Mouse (Mus musculus) testis, adult 10 weeks (tissue): Measurements from ENCODE around the gene Itgav. TPM values are rescaled to one million over a fixed set of nuclear protein-coding genes. Genes with fewer than 3 reads are reported as not detected.

Source experiments
- polyA plus RNA-seq: library from polyadenylated mRNA; stranded (reverse); fragments of 350-450 nt; fragmentation: Illumina TruSeq; extraction: RNeasy Lipid Tissue Mini Kit (QIAGEN cat#74804); gene quantifications from one replicate; pipeline ENCODE4 v1.2.3, GENCODE M21; 2014; ENCODE audit warnings: low read depth, low replicate concordance

Gene Itgav
- polyA plus RNA-seq: 7.0 TPM

DNA sequence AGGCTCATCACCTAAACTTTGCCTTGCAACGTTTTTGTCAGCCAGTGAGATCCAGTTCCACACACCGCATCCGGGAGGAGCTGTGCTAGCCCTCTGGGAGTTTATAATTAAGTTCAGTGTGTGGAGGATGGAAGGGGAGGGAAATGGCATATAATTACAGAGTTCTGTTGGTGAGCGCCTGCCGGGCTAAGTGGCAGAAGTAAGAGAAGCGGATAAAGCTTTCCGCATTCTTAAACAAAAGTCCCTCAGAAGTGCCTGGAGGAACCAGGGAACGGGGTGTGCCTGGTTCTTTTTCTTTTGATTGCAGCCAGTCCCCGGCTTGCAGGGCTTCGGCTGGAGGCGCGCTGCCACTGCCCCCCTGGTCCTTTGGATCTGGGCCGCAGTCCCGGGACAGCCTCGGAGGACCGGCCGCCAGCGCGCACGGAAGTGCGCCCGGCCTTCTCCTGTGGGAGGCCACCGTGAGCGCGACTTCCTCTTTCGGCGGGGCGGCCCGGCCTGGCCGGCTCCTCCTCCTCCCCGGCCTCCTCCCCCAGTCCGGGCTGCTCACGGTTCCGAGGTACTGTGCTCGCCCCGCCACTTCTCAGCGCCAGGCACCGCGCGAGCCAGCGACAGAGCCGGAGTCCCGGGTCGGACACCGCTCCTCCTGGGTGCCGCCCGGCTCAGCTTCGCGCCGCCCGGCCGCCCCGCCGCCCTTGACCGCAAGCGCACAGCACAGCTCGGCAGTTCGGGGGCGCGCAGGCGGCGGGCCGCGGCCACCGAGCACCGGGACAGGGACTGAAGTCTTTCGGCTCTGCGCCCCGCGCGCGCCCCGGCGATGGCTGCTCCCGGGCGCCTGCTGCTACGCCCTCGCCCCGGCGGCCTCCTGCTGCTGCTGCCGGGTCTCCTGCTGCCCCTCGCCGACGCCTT lies at the start of gene Itgav:
Itgav (plus strand) TSS at position 477 of the 906 bp plus-strand sequence.

DNA sequence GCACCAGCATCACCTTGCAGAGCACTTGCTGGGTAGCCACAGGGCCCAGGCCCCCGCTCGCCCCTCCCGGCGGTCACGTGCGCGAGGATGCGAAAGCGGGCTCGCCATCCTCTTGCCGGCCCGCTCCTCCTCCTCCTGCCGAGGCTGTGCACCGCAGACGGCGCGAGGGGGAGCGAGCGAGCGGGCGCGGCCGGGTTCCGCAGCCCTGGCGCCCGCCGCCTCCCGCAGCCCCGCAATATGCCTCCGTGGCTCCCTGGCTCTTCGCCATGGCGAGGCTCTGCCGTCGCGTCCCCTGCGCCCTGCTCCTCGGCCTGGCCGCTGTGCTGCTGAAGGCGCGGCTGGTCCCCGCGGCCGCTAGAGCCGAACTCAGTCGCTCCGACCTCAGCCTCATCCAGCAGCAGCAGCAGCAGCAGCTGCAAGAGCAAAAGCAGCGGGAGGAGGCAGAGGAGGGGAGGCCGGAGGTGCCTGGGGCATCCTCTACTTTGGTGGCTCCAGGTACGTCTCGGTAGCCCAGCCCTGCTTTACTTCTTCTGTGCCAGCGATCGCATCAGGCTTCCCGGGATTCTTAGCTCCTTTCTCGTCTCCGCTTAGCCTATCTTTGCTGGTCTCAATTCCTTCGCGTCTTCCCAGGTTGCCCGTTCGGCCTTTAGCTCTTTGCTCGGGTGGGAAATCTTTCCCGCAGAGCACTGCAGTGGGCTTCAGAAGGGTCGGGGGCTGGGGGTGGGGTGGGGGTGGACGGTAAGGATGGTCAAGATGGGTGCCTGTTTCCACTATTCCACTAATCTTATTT lies 88.5 kb downstream of the Itgav start, which contains the start of gene Fam171b:
Fam171b (plus strand) TSS at position 154 of the 790 bp plus-strand sequence.

Other genes with a start within 250 kb of the Itgav start
- gene Zc3h15, start 80.0 kb upstream of the Itgav start, polyA plus RNA-seq: 218 TPM
- 0.60 TPM for gene Fam171b, start 88.2 kb downstream of the Itgav start, polyA plus RNA-seq
- gene Zswim2, start 216.8 kb downstream of the Itgav start, polyA plus RNA-seq: 449 TPM
- gene Gm13698, start 231.3 kb downstream of the Itgav start, polyA plus RNA-seq: 0.69 TPM
- gene Gm13693, start 237.1 kb downstream of the Itgav start, polyA plus RNA-seq: 0.69 TPM
- gene Gm13695, start 242.9 kb downstream of the Itgav start, polyA plus RNA-seq: not detected
- 0.69 TPM for gene Gm13696, start 248.7 kb downstream of the Itgav start, polyA plus RNA-seq